Mouse (Mus musculus) limb, embryonic 13.5 days (tissue): Measurements from ENCODE around the gene Id1. TPM values are rescaled to one million over a fixed set of nuclear protein-coding genes. Genes with fewer than 3 reads are reported as not detected.

Source experiments
- ATAC-seq: fragments of 200-750 bp; cut with Nextera tagmentation; 2 replicates; pipeline ENCODE4 v1.8.0; 2017; ENCODE audit warnings: low read depth, moderate number of reproducible peaks, moderate TSS enrichment; ENCODE audit not compliant: low FRiP score
- H3K27ac ChIP-seq: fragments of 300-500 bp; sonication (generic); 2 replicates; pipeline ENCODE4 v1.5.1; 2015; ENCODE audit warnings: inconsistent platforms, mild to moderate bottlenecking, moderate library complexity
- H3K27me3 ChIP-seq: fragments of 300-500 bp; sonication (generic); 2 replicates; pipeline ENCODE4 v1.6.1; 2015; ENCODE audit warnings: mild to moderate bottlenecking, inconsistent platforms
- H3K36me3 ChIP-seq: fragments of 300-500 bp; sonication (generic); 2 replicates; pipeline ENCODE4 v1.6.1; 2015; ENCODE audit warnings: inconsistent platforms, mild to moderate bottlenecking, moderate library complexity
- H3K4me1 ChIP-seq: fragments of 300-500 bp; sonication (generic); 2 replicates; pipeline ENCODE4 v1.6.1; 2015; ENCODE audit warnings: inconsistent platforms
- H3K4me2 ChIP-seq: fragments of 300-500 bp; sonication (generic); replicated peaks from 2 replicates; pipeline ENCODE4 v1.6.1; 2015; ENCODE audit warnings: inconsistent platforms, mild to moderate bottlenecking, moderate library complexity
- H3K4me3 ChIP-seq: fragments of 300-500 bp; sonication (generic); 2 replicates; pipeline ENCODE4 v1.5.1; 2015; ENCODE audit warnings: moderate library complexity, mild to moderate bottlenecking, inconsistent platforms
- H3K9ac ChIP-seq: fragments of 300-500 bp; sonication (generic); 2 replicates; pipeline ENCODE4 v1.6.1; 2015; ENCODE audit warnings: mild to moderate bottlenecking, inconsistent platforms
- H3K9me3 ChIP-seq: fragments of 300-500 bp; sonication (generic); 2 replicates; pipeline ENCODE4 v1.6.1; 2016; ENCODE audit warnings: inconsistent platforms
- WGBS: fragments of 180-500 bp; shearing (Covaris S2); methylation state at CpG from one replicate; pipeline ENCODE4 v1.1.7; 2015; 5-methylcytosine and 5-hydroxymethylcytosine counted together
- polyA plus RNA-seq: library from polyadenylated mRNA; unstranded; fragments of >200 nt; fragmentation: Nextera tagmentation; extraction: Ambion mirVana; gene quantifications from 2 replicates; pipeline ENCODE4 v1.2.1, GENCODE M21; 2015

Id1 gene
- polyA plus RNA-seq, 1 experiment from 2014 or later = 236 TPM

- no peak for ATAC-seq
- peak overlapping the region; percentile 95 for H3K4me3 ChIP-seq
- H3K4me1 ChIP-seq = peaks cover 71% of the 10 kb centered on the region
- H3K36me3 ChIP-seq = peaks cover 6% of the 10 kb centered on the region; the same call in 1 of the 2 replicates
- WGBS = 1% methylated on average over 10 of the region's 10 CpGs
- peak overlapping the region; percentile 98 for H3K27ac ChIP-seq
- no peaks in the 10 kb centered on the region for H3K27me3 ChIP-seq
- peak overlapping the region; percentile 94 for H3K4me2 ChIP-seq
- peak overlapping the region; percentile 98 for H3K9ac ChIP-seq
- H3K9me3 ChIP-seq = no peaks in the 10 kb centered on the region
Measured at GRCm38 (mm10) chr2:152737306-152738221, 1.5 kb downstream of the Id1 start.

GRCm38 (mm10) chr2:152738341-152738740 is 2.3 kb downstream of the Id1 start:
- peak overlapping the region; percentile 95 for H3K4me3 ChIP-seq
- ATAC-seq = no peak
- H3K9me3 ChIP-seq = no peaks in the 10 kb centered on the region
- no peaks in the 10 kb centered on the region for H3K27me3 ChIP-seq
- H3K4me1 ChIP-seq = peaks cover 74% of the 10 kb centered on the region
- peaks cover 6% of the 10 kb centered on the region; the same call in 1 of the 2 replicates for H3K36me3 ChIP-seq
- WGBS = 14% methylated on average over 2 of the region's 2 CpGs
- peak overlapping the region; percentile 98 for H3K27ac ChIP-seq
- peak overlapping the region; percentile 94 for H3K4me2 ChIP-seq
- peak overlapping the region; percentile 98 for H3K9ac ChIP-seq

- Histone ChIP-seq H3K4me1 (peaks cover 66% of the 10 kb centered on the region), H3K9ac (peak overlapping the region; percentile 98), H3K9me3 (no peaks in the 10 kb centered on the region), H3K27ac (peak overlapping the region; percentile 98), H3K36me3 (peaks cover 6% of the 10 kb centered on the region; the same call in 1 of the 2 replicates), H3K4me3 (peak overlapping the region; percentile 95), H3K4me2 (peak overlapping the region; percentile 94), H3K27me3 (no peaks in the 10 kb centered on the region)
- ATAC-seq = peak; percentile 82
- WGBS = 1% methylated on average over 33 of the region's 36 CpGs
Measured at GRCm38 (mm10) chr2:152739031-152739841, 3.2 kb downstream of the Id1 start.

DNA sequence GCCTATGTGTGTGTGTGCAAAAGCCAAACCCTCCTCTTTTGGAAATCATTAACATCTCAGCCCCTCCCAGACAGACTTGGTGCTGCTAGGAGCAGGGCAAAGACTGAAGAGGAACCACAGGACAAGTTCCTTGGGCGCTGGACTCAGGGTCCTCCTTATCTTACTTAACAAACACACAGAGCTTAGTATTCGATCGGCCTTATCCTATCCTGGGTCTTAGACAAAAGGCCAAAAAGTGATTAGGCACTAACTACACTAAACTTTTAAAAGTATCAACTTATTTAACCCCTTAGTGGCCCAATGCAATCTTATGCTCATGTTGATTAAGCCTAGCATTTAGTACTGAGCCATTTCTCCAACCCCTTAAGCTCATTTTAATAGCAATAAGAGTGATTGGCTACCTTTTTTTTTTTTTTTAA is 3.8 kb downstream of the Id1 start:
- 0 out of 2 replicates have a peak, but pooled peaks have one; percentile 1 for ATAC-seq

DNA sequence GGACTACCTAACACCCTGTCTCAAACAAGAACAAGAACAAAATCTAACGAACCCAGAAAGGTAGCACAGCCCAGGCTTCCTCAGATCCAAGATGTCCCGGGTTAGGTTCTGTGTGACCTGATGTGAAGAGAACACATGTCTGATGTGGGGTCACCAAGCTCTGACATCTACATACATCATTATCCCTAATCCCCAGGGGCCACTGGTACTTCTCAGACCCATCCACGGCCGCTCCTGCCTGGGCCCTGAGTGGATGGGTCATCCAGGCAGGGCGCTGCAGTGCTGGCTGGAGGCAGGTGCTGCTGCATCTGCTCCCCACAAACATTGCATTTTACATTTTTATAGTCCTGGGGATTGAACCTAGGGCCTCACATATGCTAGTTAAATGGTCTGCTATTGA is 4.4 kb downstream of the Id1 start:
- 53% methylated on average over 5 of the region's 5 CpGs for WGBS
- peaks cover 57% of the 10 kb centered on the region for H3K4me1 ChIP-seq

More for the DNA sequence above, 3.8 kb downstream of the Id1 start:
- H3K4me1 ChIP-seq = peaks cover 60% of the 10 kb centered on the region
- H3K9me3 ChIP-seq = no peaks in the 10 kb centered on the region
- H3K4me3 ChIP-seq = peak overlapping the region; percentile 95; the same call in 1 of the 2 replicates
- no peaks in the 10 kb centered on the region for H3K27me3 ChIP-seq
- peaks cover 6% of the 10 kb centered on the region; the same call in 1 of the 2 replicates for H3K36me3 ChIP-seq
- H3K27ac ChIP-seq = peak overlapping the region; percentile 98
- peak overlapping the region; percentile 94 for H3K4me2 ChIP-seq
- 12% methylated on average over 3 of the region's 3 CpGs for WGBS
- H3K9ac ChIP-seq = peak overlapping the region; percentile 31; the same call in 1 of the 2 replicates

GRCm38 (mm10) chr2:152741153-152742041 is 5.3 kb downstream of the Id1 start:
- WGBS = 31% methylated on average over 14 of the region's 14 CpGs
- peaks cover 54% of the 10 kb centered on the region for H3K4me1 ChIP-seq
- ATAC-seq = no peak
- H3K9ac ChIP-seq = peak overlapping the region; percentile 31; the same call in 1 of the 2 replicates
- H3K36me3 ChIP-seq = peaks cover 6% of the 10 kb centered on the region; the same call in 1 of the 2 replicates
- peak overlapping the region; percentile 98 for H3K27ac ChIP-seq
- no peaks in the 10 kb centered on the region for H3K27me3 ChIP-seq
- no peak overlapping the region for H3K4me3 ChIP-seq
- peak overlapping the region; percentile 45 for H3K4me2 ChIP-seq
- H3K9me3 ChIP-seq = no peaks in the 10 kb centered on the region

More for the DNA sequence above, 4.4 kb downstream of the Id1 start:
- Histone ChIP-seq H3K4me3 (no peak overlapping the region), H3K9ac (no peak overlapping the region), H3K27me3 (no peaks in the 10 kb centered on the region), H3K36me3 (peaks cover 6% of the 10 kb centered on the region; the same call in 1 of the 2 replicates), H3K27ac (peak overlapping the region; percentile 98), H3K9me3 (no peaks in the 10 kb centered on the region), H3K4me2 (peak overlapping the region; percentile 94; the same call in 1 of the 2 replicates)
- no peak for ATAC-seq

DNA sequence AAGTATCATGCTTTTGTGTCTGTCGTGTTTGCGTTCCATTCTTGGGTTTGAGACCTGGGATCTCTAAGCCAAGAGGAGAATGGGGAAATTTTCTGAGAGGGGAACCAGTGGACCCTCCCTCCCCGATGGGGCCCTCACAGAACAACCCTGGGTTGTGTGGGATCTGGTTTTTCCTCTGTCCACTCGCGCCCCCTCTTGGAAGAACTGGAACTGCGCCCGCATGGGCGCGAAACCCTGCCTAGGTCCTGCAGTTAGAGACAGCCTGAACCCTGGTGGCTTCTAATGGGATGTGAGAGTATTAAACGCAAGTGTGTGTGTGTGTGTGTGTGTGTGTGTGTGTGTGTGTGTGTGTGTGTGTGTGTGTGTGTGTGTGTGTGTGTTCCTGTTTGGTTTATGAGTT is 6.4 kb downstream of the Id1 start:
- Histone ChIP-seq H3K27me3 (no peaks in the 10 kb centered on the region), H3K36me3 (peaks cover 5% of the 10 kb centered on the region; the same call in 1 of the 2 replicates), H3K4me2 (peak overlapping the region; percentile 45), H3K4me3 (no peak overlapping the region), H3K27ac (peak overlapping the region; percentile 98; the same call in 1 of the 2 replicates), H3K4me1 (peaks cover 54% of the 10 kb centered on the region), H3K9me3 (no peaks in the 10 kb centered on the region), H3K9ac (no peak overlapping the region)
- no peak for ATAC-seq
- 22% methylated on average over 10 of the region's 10 CpGs for WGBS

GRCm38 (mm10) chr2:152753944-152754711 is 18.1 kb downstream of the Id1 start, which contains the start of gene Cox4i2:
Cox4i2 (plus strand) TSS chr2:152754173.
- H3K9me3 ChIP-seq = no peaks in the 10 kb centered on the region
- H3K27me3 ChIP-seq = no peaks in the 10 kb centered on the region
- H3K9ac ChIP-seq = peak within 1 kb of the TSS; percentile 61
- H3K4me3 ChIP-seq = peak within 1 kb of the TSS; percentile 38
- WGBS = 5% methylated on average over 30 of the region's 30 CpGs
- H3K36me3 ChIP-seq = no peaks in the 10 kb centered on the region
- ATAC-seq = peak; percentile 52; the same call in 1 of the 2 replicates
- peak within 1 kb of the TSS; percentile 70 for H3K4me2 ChIP-seq
- peaks cover 24% of the 10 kb centered on the region for H3K4me1 ChIP-seq
- no peak within 1 kb of the TSS; the same call in 1 of the 2 replicates for H3K27ac ChIP-seq

DNA sequence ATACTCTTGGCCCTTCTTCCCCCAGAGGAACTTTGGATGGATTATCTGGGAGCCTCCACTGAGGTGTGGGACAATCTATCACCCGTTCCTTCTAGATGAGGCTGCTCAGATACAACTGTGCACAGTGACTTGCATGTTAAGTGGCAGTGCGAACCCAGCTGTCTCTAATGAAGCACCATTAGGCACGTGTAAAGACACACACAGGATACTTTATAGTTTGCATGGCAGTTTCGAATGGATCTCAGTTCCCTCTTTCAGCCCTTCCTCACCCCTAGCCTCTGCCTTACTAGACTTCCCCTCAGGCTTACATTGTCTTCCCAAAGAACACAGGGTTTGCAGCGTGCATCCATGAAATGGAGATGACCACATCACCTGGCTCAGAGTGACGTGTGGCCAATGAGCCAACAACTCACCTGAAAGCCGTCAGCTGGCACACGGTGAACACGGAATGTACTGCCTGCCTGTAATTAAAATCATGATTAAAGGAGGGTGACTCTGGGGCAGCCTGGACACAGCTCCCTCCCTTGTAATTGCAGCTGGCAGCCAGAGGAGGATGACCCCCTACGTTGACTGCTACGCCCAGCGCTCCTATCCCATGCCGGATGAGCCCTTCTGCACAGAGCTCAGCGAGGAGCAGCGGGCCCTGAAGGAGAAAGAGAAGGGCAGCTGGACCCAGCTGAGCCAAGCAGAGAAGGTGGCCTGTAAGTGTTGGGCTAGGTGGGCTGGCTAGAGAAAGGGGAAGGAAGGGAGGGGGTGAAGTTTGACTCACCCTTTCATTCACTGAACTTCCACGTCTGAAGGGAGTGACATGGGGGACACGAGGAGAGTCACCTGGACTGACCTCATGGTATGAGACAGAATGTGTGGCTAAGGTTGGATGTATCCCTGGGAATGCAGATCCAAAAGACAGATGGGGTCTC is 20.7 kb downstream of the Id1 start:
- Histone ChIP-seq H3K4me2 (no peak overlapping the region), H3K27ac (no peak overlapping the region), H3K36me3 (peaks cover 2% of the 10 kb centered on the region; the same call in 1 of the 2 replicates), H3K4me1 (peaks cover 24% of the 10 kb centered on the region), H3K9ac (0 out of 2 replicates have a peak overlapping the region, but pooled peaks have one; percentile 10), H3K4me3 (no peak overlapping the region), H3K9me3 (no peaks in the 10 kb centered on the region), H3K27me3 (no peaks in the 10 kb centered on the region)
- 68% methylated on average over 17 of the region's 17 CpGs for WGBS
- no peak for ATAC-seq
